Mouse (Mus musculus) lung, embryonic 14.5 days (tissue): Measurements from ENCODE around the gene Gpha2. TPM values are rescaled to one million over a fixed set of nuclear protein-coding genes. Genes with fewer than 3 reads are reported as not detected.

Experiments
- ATAC-seq: fragments of 200-750 bp; cut with Nextera tagmentation; 2 replicates; pipeline ENCODE4 v1.8.0; 2017; ENCODE audit warnings: mild to moderate bottlenecking, moderate TSS enrichment, moderate library complexity; ENCODE audit not compliant: insufficient read depth
- DNase-seq: peaks from one replicate; pipeline ENCODE4 v3.0.0-alpha.2; 2015
- H3K27ac ChIP-seq: fragments of 300-500 bp; sonication (generic); 2 replicates; pipeline ENCODE4 v1.5.1; 2014; ENCODE audit warnings: low read depth, mild to moderate bottlenecking, moderate library complexity
- H3K27me3 ChIP-seq: fragments of 300-500 bp; sonication (generic); 2 replicates; pipeline ENCODE4 v1.6.1; 2014; ENCODE audit warnings: low read length, control low read depth; ENCODE audit not compliant: insufficient read depth
- H3K36me3 ChIP-seq: fragments of 300-500 bp; sonication (generic); 2 replicates; pipeline ENCODE4 v1.6.1; 2014; ENCODE audit warnings: control low read depth; ENCODE audit not compliant: insufficient read depth
- H3K4me1 ChIP-seq: fragments of 300-500 bp; sonication (generic); 2 replicates; pipeline ENCODE4 v1.6.1; 2014; ENCODE audit warnings: antibody characterized with exemption, control low read depth; ENCODE audit not compliant: insufficient read depth
- H3K4me2 ChIP-seq: fragments of 300-500 bp; sonication (generic); 2 replicates; pipeline ENCODE4 v1.6.1; 2014; ENCODE audit warnings: mild to moderate bottlenecking
- H3K4me3 ChIP-seq: fragments of 300-500 bp; sonication (generic); 2 replicates; pipeline ENCODE4 v1.5.1; 2014; ENCODE audit warnings: low read depth, low read length
- H3K9ac ChIP-seq: fragments of 300-500 bp; sonication (generic); 2 replicates; pipeline ENCODE4 v1.6.1; 2014
- H3K9me3 ChIP-seq: fragments of 300-500 bp; sonication (generic); 2 replicates; pipeline ENCODE4 v1.6.1; 2016; ENCODE audit warnings: low read depth, low read length, control low read depth
- CTCF ChIP-seq: IDR thresholded peaks from 2 replicates; pipeline ENCODE4 v1.5.1; 2016; ENCODE audit warnings: antibody characterized with exemption, low read depth
- WGBS: fragments of 180-500 bp; shearing (Covaris S2); extraction: QIAGEN DNeasy Blood & Tissue Kit; methylation state at CpG from one replicate; pipeline ENCODE4 v1.1.7; 2014; 5-methylcytosine and 5-hydroxymethylcytosine counted together
- polyA plus RNA-seq: library from polyadenylated mRNA; unstranded; fragments of >200 nt; fragmentation: Nextera tagmentation; extraction: Ambion mirVana; gene quantifications from 2 replicates; pipeline ENCODE4 v1.2.1, GENCODE M21; 2014

Gpha2 gene
- polyA plus RNA-seq, 1 experiment from 2014 or later, result 0.54 TPM

- Histone ChIP-seq H3K27me3 (no peaks in the 10 kb centered on the region), H3K4me2 (no peak overlapping the region), H3K27ac (no peak overlapping the region), H3K4me1 (no peaks in the 10 kb centered on the region), H3K9ac (no peak overlapping the region), H3K9me3 (no peaks in the 10 kb centered on the region), H3K4me3 (no peak overlapping the region), H3K36me3 (peaks cover 84% of the 10 kb centered on the region)
- WGBS, result 81% methylated on average over 4 of the region's 4 CpGs
- DNase-seq (no peak), ATAC-seq (no peak)
- no peak for TF ChIP-seq CTCF
Observed at GRCm38 (mm10) chr19:6253021-6253420, 26.8 kb downstream of the Gpha2 start.

GRCm38 (mm10) chr19:6260428-6260827 lies 34.2 kb downstream of the Gpha2 start:
- peak; percentile 43 for DNase-seq
- H3K9ac ChIP-seq, result no peak overlapping the region
- H3K36me3 ChIP-seq, result peaks cover 61% of the 10 kb centered on the region
- no peaks in the 10 kb centered on the region for H3K9me3 ChIP-seq
- no peak overlapping the region for H3K27ac ChIP-seq
- TF ChIP-seq CTCF, result peak; percentile 49
- no peak overlapping the region for H3K4me3 ChIP-seq
- H3K4me2 ChIP-seq, result no peak overlapping the region
- 40% methylated on average over 2 of the region's 2 CpGs for WGBS
- no peaks in the 10 kb centered on the region for H3K27me3 ChIP-seq
- ATAC-seq, result no peak
- H3K4me1 ChIP-seq, result no peaks in the 10 kb centered on the region

GRCm38 (mm10) chr19:6260946-6261345 lies 34.8 kb downstream of the Gpha2 start:
- DNase-seq (no peak), ATAC-seq (no peak)
- Histone ChIP-seq H3K27me3 (no peaks in the 10 kb centered on the region), H3K9ac (no peak overlapping the region), H3K36me3 (peaks cover 58% of the 10 kb centered on the region), H3K27ac (no peak overlapping the region), H3K4me2 (no peak overlapping the region), H3K9me3 (no peaks in the 10 kb centered on the region), H3K4me1 (no peaks in the 10 kb centered on the region), H3K4me3 (no peak overlapping the region)
- WGBS, result 77% methylated on average over 4 of the region's 4 CpGs
- peak; percentile 51 for TF ChIP-seq CTCF

GRCm38 (mm10) chr19:6261379-6261778 lies 35.2 kb downstream of the Gpha2 start:
- H3K27me3 ChIP-seq, result no peaks in the 10 kb centered on the region
- peaks cover 54% of the 10 kb centered on the region for H3K36me3 ChIP-seq
- no peak overlapping the region for H3K27ac ChIP-seq
- no peak overlapping the region for H3K4me2 ChIP-seq
- WGBS, result 93% methylated on average over 14 of the region's 14 CpGs
- no peak overlapping the region for H3K4me3 ChIP-seq
- ATAC-seq (no peak), DNase-seq (no peak)
- no peak for TF ChIP-seq CTCF
- no peak overlapping the region for H3K9ac ChIP-seq
- H3K4me1 ChIP-seq, result no peaks in the 10 kb centered on the region
- H3K9me3 ChIP-seq, result no peaks in the 10 kb centered on the region

- ATAC-seq, result 0 out of 2 replicates have a peak, but pooled peaks have one; percentile 25
- Histone ChIP-seq H3K4me3 (no peak overlapping the region), H3K4me1 (no peaks in the 10 kb centered on the region), H3K4me2 (no peak overlapping the region), H3K36me3 (peaks cover 45% of the 10 kb centered on the region), H3K9ac (no peak overlapping the region), H3K27me3 (no peaks in the 10 kb centered on the region), H3K9me3 (no peaks in the 10 kb centered on the region), H3K27ac (no peak overlapping the region)
- 56% methylated on average over 7 of the region's 7 CpGs for WGBS
- peak; percentile 75 for DNase-seq
- peak; percentile 95 for TF ChIP-seq CTCF
Observed at GRCm38 (mm10) chr19:6262222-6262621, 36.0 kb downstream of the Gpha2 start.

- Histone ChIP-seq H3K27ac (no peak overlapping the region), H3K27me3 (no peaks in the 10 kb centered on the region), H3K4me2 (no peak overlapping the region), H3K9me3 (no peaks in the 10 kb centered on the region), H3K36me3 (peaks cover 38% of the 10 kb centered on the region), H3K4me3 (no peak overlapping the region), H3K9ac (no peak overlapping the region), H3K4me1 (no peaks in the 10 kb centered on the region)
- TF ChIP-seq CTCF, result no peak
- no peak for DNase-seq
- WGBS, result 77% methylated on average over 8 of the region's 8 CpGs
- no peak for ATAC-seq
Observed at GRCm38 (mm10) chr19:6262839-6263433, 36.8 kb downstream of the Gpha2 start.

GRCm38 (mm10) chr19:6264200-6264599 lies 38.0 kb downstream of the Gpha2 start:
- WGBS, result 69% methylated on average over 9 of the region's 9 CpGs
- Histone ChIP-seq H3K9ac (no peak overlapping the region), H3K27me3 (no peaks in the 10 kb centered on the region), H3K4me3 (no peak overlapping the region), H3K9me3 (no peaks in the 10 kb centered on the region), H3K4me2 (no peak overlapping the region), H3K36me3 (peaks cover 25% of the 10 kb centered on the region), H3K4me1 (no peaks in the 10 kb centered on the region), H3K27ac (no peak overlapping the region)
- DNase-seq, result no peak
- ATAC-seq, result no peak
- no peak for TF ChIP-seq CTCF

GRCm38 (mm10) chr19:6264945-6265344 lies 38.8 kb downstream of the Gpha2 start:
- DNase-seq (no peak), ATAC-seq (no peak)
- no peaks in the 10 kb centered on the region for H3K27me3 ChIP-seq
- no peak overlapping the region for H3K4me2 ChIP-seq
- no peak for TF ChIP-seq CTCF
- H3K9ac ChIP-seq, result no peak overlapping the region
- H3K36me3 ChIP-seq, result peaks cover 22% of the 10 kb centered on the region
- H3K27ac ChIP-seq, result no peak overlapping the region
- 72% methylated on average over 8 of the region's 8 CpGs for WGBS
- no peak overlapping the region for H3K4me3 ChIP-seq
- H3K4me1 ChIP-seq, result no peaks in the 10 kb centered on the region
- H3K9me3 ChIP-seq, result no peaks in the 10 kb centered on the region
